Mouse (Mus musculus) G1E (cell line): Measurements from ENCODE around the gene AC124502.3.

Experiments used
- CTCF ChIP-seq: IDR thresholded peaks from 2 replicates; pipeline ENCODE4 v1.5.1; 2012; ENCODE audit warnings: low read depth, low read length, inconsistent platforms, mixed read lengths
- GATA1 ChIP-seq: IDR thresholded peaks from 2 replicates; pipeline ENCODE4 v1.6.1; 2012; ENCODE audit warnings: borderline replicate concordance, low read length, inconsistent platforms, mixed read lengths
- GATA2 ChIP-seq: IDR thresholded peaks from 2 replicates; pipeline ENCODE4 v1.6.1; 2012; ENCODE audit warnings: low read depth, low read length, inconsistent platforms, borderline replicate concordance
- TAL1 ChIP-seq: conservative IDR thresholded peaks from 2 replicates; pipeline ENCODE4 v1.6.1; 2012; ENCODE audit warnings: low read depth, low read length, inconsistent platforms, mixed read lengths

DNA sequence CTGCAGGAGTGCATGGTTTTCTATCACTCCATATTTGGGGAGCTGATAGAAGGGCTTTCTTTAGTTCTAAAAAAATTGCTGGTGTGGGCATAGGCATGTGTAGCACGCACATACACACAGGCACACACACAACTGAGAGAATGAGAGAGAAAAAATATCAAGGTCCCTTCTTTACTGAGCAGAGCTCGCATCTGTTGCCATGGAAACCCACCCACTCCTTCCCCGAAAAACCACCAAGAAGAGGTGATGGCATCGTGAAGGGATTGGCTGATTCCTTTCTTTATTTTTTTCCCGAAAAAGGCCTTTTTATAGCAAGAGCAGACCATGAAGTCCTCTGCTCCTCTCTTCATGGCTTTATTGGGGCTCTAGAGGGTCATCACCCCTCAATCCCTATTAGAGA, 44.6 kb upstream of the AC124502.3 start:
- TF ChIP-seq GATA1 (no peak), CTCF (no peak), GATA2 (no peak), TAL1 (no peak)
